Mouse (Mus musculus) ovary, adult 18-20 months (tissue): Measurements from ENCODE around the gene Cd80.
"Not testable (repeated sequence)": the region's sequence is repeated elsewhere in the genome, so short reads cannot be mapped to it uniquely, and the experiment has no call there.

Experiments used
- DNase-seq: peaks from one replicate; pipeline ENCODE4 v3.0.0; 2022; ENCODE audit warnings: low spot score, mixed read lengths

Cd80 gene

DNA sequence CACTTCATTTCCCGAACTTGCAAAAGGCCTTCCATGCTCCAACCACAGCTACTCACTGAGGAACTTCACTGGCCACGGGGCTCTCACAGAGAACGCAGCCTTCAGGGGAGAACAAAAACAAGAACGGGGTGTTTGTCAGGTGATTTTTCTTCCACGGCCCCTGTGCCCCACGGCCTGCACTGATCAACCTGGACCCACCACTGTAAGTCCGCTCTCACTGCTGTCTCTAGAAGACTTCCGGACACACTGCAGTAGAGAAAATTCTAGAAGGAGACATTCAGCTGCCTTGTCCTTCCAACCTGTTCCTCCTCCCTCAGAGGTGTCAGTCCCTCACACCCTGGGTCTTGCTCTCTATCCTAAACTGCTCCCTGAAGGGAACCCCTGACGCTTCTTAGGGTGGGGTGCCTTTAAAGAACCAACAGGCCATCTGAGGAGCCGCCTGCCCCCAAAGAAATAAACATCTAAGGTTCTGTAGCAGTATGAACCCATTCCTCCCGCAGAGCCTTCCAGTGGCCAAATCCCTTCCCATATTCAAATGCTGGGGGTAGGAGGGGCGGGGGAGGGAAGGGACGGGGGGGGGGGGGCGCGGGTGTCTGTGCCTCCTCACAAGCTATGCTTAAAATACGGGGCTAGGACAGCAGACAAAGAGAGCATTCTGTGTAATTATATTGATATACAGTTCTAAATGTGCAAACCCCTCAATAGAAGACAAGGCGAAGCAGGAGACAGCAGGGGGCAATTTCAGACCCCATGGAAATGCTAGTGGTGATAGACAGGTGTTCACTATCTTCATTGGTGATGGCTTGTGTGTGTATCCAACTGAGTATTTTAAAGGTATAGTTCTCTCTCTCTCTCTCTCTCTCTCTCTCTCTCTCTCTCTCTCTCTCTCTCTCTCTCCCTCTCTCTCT is at the start of gene Cd80:
TSS of gene Cd80 (plus strand) at position 51 of the 908 bp plus-strand sequence.
- no peak for DNase-seq

DNA sequence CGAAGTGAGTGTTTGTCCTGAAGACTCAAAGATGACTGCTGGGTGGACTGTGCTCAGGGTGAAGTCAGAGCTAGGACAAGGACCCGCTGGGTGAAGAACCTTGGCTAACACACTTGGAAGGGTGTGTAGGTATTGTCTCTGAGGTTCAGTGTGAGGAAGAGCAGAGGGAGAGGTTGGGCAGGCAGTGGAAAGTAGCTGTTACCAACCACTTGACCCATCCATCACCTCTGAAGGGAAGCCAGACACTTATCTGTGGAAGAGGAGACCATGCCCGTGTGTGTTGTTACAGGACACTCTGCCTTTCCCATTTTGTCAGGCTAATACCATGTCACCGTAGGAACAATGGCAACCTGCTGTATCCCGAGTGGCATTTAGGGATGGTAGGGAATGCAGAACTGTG is 49.1 kb upstream of the Cd80 start:
- DNase-seq, result no peak

DNA sequence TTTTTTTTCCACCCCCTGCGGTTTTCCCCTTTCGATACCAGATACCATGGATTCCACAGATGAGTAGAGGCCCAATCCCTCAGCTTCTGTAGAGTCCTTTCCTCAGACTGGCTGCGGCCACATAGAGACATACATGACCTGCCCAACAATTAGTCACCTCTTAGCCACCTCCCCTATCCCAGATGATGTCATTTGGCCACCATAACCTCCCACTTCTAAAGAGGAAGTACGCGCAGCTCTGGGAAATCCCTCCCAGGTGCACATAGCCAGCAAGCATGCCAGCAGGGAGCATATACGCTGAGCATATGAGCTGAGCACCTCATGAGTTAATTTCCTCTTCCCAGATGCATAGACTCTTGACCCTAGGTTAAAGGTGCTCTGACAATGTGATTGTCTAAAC is 48.7 kb upstream of the Cd80 start:
- no peak for DNase-seq

DNA sequence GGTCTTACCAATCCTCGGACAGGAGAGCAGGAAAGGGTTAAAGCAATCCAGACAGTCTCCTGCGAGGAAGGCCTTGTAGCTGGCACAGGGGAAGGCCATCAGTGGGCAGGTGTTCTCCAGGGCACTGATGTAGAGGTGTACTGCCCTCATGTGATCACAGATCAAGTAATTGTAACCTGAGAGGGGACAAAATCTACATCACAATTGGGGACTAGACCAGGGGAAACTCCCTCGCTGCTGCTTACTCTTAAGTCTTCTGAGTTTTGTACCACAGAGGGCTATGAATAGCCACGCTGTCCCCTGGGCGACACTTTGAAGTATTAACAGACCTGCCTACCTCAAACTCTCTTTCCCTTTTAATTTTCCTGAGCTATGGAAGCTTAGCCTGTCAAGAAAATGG is 47.8 kb upstream of the Cd80 start:
- DNase-seq, result no peak

DNA sequence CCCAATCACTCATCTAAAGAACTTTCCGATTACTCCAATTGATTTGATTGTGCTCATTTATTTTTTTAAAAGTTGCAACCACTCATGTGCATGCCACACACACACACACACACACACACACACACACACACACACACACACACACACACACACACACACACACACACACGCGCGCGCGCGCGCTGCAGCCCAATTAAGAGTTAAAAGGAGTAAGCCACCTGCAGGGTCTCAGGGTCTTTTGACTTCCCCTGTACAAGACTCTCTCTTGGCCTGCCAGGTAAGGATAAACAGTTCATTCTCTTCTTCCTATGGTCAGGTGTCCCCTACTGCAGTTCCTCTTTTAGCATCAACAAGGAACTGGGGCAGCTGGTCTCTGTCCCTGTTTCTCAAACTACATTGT is 46.9 kb upstream of the Cd80 start:
- no peak for DNase-seq

DNA sequence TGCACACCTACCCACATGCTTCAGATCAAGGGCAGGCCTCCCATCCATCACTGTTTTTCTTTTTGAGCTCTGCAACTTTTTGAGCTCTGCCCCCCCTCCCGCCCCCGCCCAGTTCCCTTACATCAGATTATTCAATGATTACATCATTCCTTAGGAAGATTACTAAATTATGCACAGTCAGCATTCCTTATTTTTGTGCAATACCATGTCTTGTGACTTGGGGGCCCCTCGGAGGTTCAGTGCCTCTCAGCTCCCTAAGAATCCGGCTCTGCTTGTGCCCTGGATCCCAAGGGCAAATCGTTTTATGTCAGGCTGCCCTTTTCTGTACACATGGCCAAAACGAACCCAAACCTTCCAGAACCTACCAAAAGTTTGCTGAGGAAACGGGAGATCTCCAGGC is 40.4 kb upstream of the Cd80 start:
- DNase-seq, result no peak

DNA sequence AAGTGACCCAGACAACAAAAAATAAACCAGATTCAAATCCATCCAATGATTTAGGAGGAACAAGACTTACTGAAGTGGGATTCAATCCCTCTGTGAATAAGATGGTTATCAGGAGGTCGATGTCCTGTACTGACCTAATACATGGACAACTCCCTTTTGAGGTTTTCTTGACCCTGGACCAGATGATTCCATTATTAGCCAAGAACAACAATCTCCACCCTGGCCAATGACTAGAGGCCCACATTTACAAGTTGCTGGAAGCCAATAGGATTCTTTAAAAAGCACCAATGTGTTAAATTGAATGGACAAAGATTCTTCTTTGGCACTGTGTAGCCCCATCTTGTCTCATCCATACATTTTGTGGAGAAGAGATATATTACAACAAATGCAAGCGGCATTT is 30.0 kb upstream of the Cd80 start:
- no peak for DNase-seq

DNA sequence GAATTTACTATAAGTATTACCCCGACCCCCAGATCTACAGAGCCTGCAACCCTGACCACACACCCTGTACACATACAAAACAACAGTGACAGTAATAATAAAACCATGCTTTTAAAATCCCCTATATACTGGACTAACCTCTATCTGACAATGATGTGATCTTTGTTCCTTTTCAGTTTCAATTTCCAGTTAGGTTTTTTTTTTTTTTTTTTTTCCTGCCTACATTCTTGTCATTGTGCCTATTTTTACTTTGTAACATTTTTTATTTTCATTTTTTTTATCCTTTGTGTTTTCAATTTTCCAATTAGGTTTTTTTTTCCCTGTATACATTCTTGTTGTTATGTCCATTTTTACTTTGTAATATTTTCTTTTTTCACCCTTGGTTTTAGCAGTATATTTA is 29.6 kb upstream of the Cd80 start:
- DNase-seq, result no peak

DNA sequence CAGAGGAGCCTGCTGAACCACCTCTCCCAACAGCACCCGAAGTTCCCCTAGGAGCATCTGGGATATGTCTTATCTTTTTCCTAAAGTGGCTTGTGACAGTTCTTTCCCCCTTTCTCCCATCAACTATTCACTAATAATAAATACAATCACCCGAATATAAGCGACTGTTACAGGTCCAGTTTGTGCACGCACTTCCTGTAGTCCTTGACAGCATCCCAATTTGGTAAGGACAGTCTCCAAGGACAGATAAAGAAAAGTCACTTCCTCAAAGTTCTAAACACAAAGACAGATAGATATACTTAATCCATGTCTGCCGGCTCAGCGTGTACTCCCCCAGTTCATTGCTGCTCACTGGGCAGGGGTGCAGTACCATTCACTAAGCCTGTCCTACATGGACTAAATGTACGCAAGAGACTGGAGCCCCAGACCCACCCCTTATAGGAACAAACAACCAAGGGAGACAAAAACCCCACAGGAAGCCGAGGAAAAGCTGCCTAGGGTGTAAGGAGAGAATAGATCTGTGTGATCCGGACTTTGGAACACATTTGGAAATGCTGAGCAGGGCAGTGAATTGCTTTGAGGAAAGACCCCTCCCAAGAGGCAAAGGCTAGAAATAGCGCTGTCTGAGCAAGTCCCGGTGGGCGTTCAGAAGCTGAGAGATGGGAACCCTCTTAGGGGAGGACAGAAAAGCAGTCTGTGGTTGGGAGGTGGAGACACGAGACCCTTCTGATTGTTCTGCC is 23.7 kb upstream of the Cd80 start:
- no peak for DNase-seq

DNA sequence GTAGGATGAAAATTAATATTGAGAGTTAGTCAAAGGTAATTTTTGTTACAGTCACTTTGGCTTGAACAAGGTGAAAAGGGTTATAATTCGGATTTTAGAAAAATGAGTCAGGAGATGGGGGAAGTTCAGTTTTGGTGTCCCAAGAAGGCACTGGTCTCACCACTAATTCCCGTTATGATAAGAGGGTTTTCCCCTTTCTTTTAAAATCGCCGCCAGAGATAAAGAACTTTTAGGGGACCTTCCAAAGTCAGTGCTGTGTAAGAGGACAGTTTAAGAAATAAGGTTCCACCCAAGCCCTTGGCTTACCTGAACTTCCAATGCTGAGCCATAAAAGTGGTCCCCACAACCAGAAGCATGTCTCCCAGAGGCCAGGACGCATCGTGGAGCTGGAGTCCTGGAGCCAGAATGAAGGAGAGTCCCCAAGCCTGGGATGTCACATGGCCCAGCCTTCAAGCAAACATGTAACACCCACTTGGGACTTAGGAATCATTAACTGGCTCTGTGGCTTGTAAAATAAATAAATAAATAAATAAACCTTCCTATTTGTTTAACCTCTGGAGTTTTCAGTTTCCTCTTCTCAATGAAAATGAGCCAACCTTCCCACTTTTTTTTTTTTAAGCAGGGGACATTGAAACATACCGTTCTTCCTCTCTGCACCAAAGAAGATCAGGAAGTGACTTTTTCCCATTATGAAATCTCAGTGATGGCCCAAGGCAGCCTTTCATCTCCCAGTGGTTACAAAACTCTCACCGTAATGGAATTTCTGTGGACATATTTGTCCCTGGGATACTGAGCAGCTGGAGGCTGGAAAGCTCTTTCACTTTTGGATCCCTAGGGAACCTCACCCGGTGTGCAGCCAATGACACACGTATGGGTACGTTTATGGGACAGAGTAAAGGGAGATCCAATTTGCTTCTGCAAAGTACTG is 22.6 kb upstream of the Cd80 start, which contains the start of gene Pla1a:
TSS of gene Pla1a (minus strand) at position 648 of the 928 bp plus-strand sequence.
- no peak for DNase-seq

DNA sequence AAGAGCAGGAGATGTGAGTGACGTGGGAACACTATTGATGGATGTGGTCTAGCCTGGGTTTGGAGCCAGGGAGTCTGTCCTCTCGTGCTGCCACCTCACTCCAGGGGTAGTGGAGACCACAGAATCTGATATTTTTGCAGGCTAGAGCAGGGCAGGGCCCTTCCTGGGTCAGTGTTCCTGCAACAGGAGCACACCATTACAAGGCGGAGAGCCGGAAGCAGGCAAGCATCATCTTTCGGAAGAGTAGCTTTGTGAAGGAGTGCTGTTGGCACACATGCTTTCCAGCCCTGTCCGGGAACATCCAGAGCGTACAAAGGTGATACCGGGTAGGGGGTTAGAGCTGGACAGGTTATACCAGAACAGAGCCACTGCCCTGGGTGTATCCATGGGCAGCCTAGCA is 21.8 kb upstream of the Cd80 start:
- no peak for DNase-seq

DNA sequence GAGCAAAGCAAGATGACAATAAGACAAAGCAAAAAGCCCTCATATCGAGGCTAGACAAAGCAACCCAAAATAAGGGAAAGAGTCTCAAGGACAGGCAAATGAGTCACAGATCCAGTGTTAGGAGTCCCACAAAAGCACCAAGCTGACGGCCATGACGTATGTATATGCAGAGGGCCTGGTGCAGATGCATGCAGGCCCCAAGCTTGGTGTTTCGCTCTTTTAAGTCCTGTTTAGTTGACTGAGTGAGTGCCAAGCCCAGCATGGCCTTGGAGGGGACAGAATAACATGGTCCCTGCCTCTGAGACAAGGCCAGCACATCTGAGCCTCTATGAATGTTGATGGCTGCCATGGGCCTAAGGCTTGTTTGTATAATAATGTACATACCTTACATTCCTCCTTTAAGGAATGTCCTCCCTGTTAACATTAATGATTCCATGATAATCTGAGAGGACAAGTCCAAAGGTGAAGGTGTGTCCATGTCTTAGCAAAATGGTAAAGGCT is 21.0 kb upstream of the Cd80 start:
- peak; percentile 37 for DNase-seq

DNA sequence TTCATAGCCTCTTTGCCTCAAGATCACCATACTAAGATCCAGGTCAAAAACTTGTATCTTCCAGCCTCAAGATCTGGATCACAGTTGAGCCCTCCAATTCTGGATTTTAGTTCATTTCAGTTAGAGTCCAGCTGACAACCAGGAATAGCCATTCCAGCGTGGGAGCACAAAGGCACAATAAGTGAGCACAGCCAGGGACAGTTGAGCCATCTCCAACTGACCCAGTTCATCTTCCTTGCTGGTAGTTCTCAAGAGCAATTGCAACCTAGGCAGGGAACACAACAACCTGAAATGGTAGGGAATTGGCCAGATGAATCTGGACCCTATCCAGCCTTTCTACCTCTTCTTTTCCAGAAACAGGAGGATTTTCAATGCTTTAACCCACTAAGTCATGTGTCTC is 16.2 kb upstream of the Cd80 start:
- DNase-seq, result no peak

DNA sequence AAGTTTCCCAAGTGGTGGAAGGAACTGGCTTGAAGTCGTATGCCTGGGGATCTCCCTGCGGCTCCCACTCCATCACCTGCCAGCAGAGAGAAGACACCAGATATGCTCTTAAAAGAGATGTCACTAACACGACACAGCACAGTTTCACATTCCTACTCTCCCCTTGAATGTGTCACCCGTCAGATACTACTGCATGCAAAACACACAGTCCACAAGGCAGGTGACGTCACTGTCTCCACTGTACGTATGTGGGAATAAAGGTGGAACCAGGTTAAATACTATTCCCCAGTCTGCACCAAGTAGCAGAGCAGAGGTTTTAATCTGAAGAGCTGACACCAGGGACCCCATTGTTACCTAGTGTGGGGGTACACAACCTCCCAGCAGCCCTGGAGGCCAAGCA is 15.0 kb upstream of the Cd80 start:
- DNase-seq, result no peak

DNA sequence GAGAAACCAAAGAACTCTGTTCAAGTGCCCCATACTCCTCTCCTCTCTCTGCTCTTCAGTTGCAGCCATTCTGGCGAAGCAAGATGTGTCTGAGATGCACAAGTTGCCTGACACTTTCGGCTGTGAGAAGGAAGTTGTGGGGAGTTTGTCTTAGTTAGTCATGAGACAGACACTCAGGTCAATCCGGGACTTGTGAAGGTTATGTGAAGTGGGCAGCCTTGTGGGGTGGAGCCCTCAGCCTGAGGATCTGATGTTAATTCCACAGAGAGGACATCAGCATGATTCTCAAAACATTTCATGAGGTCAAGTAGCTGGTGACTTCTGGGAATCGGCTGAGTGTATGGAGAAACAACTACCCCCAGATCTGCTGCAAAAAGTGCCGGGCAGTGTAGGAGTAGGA is 13.8 kb upstream of the Cd80 start:
- DNase-seq, result no peak

DNA sequence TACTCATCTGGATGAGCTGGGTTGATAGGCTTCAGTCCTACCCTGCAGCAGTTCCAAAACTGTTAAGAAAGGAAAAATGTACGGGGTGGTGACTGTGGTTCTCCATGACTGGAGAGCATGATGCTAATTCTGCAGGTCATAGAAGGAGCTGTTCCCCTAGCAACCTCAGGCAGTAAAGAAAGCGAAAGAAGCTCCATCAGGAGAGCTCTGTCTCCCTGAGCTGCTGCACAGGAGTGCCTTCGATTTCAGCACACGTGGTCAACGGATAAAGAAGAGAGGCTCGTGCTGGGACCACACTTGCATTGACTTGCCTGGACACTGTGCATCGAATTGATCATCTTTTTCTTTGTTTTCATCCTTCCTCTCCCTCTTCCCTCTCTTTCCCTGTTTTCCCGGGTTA is 13.1 kb upstream of the Cd80 start:
- no peak for DNase-seq

DNA sequence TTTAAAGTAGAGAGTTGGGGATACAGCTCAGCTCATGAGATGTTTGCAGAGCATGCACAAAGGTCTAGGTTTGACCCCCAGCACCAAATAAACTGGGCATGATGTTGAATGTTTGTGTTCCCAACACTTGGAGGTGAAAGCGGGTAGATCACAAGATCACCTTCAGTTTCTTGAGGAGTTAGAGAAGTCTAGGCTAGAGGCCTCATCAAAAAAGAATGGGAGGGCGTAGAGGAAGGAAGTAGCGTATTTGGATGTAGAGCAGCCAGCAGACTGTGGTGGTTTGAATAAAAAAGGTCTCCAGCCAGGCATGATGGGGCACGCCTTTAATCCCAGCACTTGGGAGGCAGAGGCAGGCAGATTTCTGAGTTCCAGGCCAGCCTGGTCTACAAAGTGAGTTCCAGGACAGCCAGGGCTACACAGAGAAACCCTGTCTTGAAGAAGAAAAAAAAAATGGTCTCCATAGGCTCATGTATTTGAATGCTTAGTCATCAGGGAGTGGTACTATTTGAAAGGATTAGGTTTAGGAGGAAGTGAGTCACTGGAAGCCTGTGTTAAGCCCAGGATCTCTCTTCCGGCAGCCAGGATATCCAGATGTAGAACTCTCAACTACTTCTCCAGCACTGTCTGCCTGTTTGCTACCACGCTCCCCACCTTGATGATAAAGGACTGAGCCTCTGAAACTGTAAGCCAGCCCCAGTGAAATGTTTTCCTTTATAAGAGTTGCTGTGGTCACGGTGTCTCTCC is 11.5 kb upstream of the Cd80 start:
- no peak for DNase-seq

DNA sequence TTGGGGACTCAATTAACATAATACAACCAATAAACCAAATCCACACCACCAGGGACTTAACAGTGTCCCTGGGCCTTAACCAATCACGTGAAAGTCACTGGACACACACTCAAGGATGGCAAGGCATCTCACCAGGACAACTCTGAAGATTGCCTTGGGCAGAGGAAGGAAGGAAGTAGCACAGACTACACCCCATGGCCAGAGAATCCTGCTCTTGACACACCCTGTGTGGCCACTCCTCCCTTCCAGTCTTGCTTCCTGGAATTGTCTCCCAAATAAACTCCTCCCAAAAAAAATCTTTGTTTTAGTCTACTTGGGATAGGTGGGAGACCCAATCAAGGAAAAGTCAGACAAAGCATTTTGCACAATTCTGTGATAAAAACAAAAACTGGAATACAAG is 10.3 kb upstream of the Cd80 start:
- DNase-seq, result no peak

DNA sequence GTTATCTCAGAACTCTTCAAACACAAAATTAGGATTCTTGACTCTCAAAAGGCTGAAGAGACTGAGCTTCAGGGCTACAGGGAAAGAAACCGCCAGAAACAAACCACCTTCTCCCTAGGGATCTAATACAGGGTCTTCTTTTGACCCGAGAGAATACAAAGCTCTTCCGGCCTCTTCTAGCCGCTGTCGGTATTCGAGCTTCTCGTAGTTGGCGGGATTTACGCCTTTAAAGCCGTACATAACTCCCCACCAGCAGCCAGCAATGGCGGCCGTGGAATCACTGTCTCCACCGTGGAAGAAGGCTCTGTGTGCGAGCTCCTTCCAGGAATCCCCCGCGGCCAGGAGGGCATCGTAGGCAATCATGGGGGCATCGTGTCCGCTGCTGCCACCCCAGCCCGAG is 9.8 kb upstream of the Cd80 start:
- DNase-seq, result no peak

DNA sequence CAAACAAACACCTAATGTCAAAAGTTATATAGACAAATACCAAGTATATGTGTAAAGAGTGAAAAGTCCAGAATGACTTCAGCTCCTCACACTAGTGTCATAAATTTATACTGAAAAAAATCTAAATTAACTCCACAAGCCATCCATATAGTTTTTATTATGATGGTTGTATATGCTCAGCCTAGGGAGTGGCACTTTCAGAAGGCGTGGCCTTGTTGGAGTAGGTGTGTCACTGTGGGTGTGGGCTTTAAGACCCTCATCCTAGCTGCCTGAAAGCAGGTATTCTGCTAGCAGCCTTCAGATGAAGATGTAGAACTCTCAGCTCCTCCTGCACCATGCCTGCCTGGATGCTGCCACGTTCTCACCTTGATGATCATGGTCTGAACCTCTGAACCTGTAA is 9.2 kb upstream of the Cd80 start:
- DNase-seq, result not testable (repeated sequence)

DNA sequence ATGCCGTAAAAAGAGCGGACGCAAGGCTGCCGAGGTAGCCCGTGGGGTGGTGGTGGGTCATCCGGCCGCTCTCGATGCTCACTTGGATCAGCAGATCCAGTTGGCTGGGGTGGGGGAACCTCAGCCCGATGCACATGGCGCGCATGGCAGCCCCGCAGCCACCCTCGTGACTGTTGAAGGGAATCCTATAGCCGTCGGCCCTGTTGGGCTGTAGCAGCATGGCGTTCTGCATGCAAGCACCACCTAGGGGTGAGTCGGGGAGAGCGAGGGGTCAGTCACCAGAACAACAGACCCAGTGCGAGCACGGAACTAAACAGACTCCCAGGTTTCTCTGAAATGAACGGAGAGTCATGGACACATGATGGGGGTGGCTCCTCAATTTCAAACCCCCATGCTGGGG is 8.0 kb upstream of the Cd80 start:
- no peak for DNase-seq
